Mouse (Mus musculus) NIH3T3 (cell line): ENCODE data around the gene Luc7l2.

Experiments
- DNase-seq: peaks from one replicate; pipeline ENCODE4 v3.0.0-alpha.2; 2012; ENCODE audit warnings: low read depth

Luc7l2 gene

DNA sequence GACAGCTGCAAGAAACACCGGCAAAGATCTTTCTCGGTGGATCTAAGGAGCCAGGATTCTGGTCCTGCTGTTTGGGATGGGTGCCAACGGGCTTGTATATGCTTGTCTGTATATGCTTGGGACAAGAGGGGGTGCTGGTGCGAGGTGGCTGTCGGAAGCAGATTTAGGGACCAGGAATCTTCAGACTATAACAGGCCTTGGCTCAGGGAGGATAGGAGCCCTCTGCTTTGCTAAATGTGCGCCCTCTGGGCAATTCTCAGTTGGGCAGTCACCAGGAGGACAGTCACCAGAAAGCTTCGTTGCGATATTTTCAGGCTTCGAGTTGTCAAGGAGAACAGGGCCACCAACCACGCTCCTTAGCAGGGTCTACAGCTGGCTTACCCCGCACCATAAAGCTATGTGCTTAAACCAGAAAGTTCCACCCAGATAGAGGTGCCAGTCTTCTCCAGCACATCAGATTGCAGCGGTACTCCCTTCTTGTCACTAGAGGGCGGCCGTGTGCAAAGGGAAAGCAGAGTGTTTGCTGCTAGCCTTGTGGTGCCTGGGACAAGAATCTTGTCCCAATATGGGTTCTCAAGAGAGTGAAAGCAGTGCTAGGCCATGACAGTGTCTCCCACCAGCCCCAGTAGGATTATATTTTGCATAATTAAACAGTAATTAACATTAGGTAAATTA, 99.3 kb downstream of the Luc7l2 start:
- peak; percentile 89 for DNase-seq
